Mouse (Mus musculus) MN1 (cell line): ENCODE measurements around the gene Cd72.
"Not testable (repeated sequence)": the region's sequence is repeated elsewhere in the genome, so short reads cannot be mapped to it uniquely, and the experiment has no call there.

Source experiments
- DNase-seq: peaks from one replicate; pipeline ENCODE4 v3.0.0-alpha.2; 2016; ENCODE audit warnings: low spot score

Cd72 gene

DNA sequence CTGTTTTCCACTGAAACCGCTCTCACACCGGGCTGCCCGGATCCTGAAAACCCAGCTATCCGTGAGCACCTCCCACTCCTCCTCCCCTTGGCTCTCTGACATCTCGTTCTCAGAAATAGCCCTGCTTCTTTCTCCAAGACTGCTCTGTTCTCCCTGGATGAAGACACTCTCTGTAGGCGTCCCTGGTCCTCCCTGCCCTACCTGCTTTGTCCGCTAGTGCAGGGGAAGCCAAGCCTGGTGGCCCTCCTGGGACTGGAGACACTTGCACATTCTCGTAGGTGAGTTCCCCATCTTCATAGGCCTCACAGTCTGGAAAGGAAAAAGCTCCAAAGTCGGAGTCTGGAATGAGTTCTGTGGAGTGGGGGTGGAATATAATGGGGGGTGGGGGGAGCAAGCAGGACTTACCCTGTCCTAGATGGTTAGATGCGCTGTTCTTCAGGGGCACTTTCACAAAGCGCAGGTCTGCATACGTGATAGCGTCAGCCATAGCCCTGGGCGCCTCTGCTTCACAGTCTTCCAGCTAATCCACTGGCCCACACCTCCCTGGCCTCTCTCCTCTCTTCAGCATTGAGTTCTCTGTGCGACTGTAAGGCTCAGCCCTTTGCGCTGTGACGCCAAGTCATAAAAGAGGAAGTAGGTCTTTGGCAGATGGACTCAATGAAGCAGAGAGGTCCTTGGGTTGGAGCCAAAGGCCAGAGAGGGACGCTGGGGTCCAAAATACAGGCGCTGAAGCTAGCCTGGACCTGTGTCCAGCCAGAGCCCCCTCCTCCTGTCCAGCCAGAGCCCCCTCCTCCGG lies at the start of gene Cd72:
Gene Cd72 (minus strand): TSS at position 588 of the 796 bp plus-strand sequence.
- DNase-seq, result no peak

DNA sequence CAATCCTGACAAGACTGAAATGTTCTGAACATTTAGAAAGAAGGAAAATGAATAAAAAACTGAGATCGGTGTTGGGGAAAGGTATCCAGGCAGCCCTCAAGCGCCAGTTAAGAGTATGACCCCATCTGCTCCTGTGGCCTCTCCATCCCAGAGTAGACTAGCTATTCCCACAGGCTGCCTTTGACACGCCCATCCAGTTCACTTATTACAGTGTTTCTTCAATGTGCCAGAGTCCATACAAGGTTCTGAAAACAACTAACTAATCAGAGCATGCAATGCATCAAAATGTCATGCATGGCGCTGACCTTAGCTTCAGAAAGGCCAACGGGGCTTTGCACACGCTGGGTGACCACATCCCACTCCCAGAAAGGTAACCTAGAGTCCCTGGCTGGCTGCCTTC lies 49.1 kb upstream of the Cd72 start:
- DNase-seq, result no peak

DNA sequence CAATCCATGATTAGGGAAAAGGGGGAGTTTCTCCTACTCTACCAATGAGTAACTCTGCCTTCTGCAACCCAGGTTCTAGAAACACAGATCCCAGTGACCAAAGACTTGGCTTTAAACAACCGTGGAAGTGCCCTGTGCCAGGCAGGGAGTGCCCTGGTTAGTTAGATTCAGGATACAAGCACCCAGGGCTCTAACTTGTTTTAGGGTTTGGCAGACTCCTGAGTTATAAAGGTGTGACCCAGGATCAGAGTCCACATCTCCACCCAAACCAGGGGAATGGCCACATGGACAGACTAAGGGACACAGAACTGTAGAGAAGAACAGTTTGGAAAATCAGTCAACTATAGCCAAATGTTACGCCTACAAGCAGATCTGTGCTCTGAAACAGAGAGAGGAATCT lies 48.6 kb upstream of the Cd72 start:
- DNase-seq, result no peak

DNA sequence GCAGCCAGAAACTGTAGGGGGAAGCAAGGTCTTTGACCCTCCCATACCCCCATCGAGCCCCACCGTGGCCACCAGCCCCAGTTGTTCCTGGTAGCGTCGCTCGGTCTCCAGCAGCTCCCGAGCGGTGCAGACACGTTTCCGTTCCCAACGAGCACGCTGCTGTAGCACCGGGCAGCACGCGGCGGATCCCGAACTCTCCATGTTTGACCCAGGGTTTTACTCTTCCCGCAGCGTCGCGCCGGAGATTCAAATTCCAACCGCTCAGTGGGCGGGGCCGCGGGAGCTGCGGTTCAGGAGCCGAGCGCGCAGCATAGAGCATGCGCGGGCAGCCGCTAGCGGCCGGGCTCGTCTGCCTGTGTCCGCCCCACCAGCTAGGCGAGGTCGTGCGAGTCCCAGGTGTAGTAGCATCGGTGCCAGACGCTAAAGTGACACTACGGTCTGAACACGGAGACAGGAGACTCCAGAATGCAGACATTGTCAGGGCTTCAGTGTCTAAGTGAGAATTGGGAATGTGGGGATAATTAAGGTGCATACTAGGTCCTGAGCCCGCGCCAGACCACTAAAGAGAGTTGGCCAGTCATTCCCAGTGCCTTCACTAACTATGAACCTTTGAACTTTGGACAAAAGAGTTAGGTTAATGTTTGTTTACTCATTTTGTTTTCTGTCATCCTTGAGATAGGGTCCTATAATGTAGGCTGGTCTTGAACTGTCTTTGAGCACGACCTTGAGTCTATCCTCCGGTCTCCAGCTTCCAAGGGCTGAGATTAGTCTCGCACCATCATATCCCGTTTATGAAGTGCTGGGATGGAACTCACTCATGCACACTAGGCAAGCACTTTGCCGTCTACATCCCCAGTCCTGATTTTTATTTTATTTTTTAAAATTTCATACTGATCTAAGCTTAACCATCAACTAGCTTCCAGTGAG lies 45.2 kb upstream of the Cd72 start, which contains the start of gene Arhgef39:
Gene Arhgef39 (minus strand): TSS at position 289 of the 927 bp plus-strand sequence.
- peak; percentile 84 for DNase-seq

DNA sequence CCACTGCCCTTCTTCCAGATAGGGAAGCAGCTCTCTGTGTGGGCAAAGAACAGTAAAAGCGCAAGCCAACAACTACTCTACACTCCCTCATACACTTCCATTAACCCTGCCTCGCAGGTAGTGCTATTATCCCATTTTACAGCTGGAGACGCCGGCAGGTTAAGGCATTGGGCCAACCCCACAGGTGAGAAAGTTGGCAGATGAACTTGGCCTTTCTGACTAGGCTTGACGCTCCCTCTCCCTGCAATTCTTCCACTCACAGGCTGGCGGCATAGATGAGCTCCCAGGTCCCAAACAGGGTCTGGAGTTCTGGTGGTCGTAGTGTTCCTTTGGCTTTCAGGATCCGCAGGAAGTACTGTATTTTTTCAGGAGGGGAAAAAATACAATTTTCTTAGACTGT lies 44.6 kb upstream of the Cd72 start:
- DNase-seq, result no peak

DNA sequence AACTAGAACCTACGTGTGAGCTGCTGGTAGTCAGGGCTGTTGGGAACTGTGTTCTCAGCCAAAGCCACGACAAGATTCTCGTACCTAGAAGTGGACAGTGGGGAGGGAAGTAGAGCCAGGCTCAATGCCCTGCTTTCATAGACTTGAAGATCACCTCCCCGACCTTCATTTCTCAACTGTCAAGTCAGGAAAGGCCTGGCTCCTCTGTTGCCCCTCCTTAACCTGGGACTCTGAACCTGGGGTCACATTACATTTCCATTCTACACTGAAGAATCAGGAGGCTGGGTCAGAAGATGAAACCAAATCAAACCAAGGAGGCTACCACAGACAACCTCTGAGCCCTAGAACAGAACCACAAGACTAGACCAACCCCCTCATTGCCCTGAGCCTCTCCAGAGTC lies 43.5 kb upstream of the Cd72 start:
- DNase-seq, result no peak

DNA sequence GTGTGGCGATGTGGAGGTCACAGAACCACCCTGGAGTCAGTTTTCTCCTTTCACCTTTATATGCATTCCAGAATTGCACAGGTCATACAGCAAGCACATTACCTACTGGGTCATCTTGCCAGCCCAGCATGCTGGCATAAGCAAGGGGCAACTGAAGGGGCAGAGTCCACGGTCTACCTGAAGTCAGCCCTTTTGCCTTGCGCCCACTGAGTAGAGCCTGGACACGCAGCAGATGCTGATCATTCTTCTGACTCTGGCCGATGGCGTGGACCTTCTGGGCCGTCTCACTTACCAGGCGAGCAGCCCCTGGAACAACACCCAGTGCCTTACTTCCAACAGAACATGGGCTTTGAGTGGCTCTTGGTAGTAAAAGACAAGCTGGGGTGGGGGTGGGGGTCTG lies 43.0 kb upstream of the Cd72 start:
- DNase-seq, result no peak

DNA sequence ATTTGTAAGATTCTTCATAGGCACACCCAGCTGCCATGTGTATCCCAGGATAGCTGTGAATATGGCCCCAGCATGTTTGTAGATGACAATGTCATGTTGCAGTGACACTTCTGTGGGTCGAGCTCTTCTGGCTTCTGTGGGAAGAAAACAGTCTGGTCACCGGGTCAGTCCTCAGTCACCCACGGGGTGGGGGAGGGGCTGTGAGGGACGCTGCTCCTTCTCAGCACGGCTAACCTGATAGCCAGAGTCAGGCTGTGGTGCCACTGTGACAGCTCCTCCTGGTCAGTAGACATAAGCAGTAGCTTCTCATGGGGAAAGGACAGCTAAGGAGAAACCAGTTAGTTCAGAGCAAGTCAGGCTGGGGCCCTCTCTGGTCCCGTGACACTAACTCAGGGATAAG lies 42.2 kb upstream of the Cd72 start:
- DNase-seq, result no peak

DNA sequence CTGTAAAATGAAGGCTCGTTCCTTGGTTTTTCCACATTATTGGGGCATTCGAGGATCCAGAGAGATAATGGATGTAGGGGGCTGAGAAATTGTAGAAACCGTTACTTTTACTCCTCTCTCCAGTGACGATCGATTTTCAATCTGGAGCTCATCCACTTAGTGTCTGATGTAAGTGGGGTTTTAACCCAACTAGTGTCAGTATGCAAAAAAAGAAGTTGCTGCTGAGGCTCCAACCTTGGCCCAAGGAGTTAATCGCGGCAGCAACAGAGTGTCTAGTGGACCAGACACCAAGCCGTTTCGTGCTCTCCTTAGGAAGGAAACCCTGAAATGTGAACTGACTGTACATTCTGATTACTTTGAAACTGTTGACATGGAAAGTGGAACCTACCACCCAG lies 39.4 kb upstream of the Cd72 start:
- no peak for DNase-seq

DNA sequence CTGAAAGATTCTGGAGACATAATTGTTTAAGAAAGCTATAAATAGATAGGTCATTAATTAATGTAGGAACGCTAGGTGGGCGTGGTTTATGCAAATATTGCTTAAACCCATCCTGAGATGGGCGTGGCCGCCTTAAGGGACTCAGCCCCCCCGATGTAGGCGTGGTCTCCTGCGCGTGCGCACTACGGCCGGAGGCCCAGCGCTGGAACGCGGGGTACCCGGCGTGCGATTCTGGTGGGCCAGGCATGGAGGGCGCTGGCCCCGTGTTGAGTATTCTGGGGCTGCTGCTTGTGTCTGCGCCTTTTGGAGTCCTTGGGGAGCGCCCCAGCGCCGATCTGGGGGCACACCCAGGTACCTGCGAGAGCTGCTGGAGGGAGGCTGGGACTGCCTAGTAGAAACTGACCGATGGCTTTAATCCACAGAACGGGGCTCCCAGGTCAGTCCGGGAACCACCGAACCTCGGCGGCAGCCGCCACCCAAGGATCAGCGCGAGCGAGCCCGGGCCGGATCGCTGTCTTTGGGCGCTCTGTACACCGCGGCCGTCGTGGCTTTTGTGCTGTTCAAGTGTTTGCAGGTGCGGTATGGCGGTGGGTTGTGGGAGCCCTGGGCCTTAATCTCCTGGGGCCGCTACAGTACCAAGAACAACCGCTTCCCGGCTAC lies 38.9 kb upstream of the Cd72 start:
- DNase-seq, result peak; percentile 94

DNA sequence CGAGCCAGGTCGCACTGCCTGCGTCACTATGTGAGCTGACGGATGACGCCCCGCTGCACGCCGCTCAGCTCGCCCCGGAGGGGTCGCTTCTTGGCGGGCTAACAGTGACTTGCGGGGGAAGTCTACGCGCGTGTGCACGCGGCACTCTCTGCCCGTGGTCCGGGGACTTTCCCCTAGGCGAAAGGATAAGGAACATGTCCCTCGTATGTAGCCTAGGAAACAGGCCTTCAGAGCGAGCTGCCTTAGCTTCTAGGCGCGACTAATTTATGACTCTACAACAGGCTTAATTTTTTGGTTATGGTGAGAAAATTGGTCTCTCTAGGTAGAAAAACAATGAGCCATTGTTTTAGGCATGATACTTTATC lies 38.4 kb upstream of the Cd72 start, which contains the start of gene Ccdc107:
Gene Ccdc107 (plus strand): TSS at position 80 of the 365 bp plus-strand sequence.
- DNase-seq, result peak; percentile 94

DNA sequence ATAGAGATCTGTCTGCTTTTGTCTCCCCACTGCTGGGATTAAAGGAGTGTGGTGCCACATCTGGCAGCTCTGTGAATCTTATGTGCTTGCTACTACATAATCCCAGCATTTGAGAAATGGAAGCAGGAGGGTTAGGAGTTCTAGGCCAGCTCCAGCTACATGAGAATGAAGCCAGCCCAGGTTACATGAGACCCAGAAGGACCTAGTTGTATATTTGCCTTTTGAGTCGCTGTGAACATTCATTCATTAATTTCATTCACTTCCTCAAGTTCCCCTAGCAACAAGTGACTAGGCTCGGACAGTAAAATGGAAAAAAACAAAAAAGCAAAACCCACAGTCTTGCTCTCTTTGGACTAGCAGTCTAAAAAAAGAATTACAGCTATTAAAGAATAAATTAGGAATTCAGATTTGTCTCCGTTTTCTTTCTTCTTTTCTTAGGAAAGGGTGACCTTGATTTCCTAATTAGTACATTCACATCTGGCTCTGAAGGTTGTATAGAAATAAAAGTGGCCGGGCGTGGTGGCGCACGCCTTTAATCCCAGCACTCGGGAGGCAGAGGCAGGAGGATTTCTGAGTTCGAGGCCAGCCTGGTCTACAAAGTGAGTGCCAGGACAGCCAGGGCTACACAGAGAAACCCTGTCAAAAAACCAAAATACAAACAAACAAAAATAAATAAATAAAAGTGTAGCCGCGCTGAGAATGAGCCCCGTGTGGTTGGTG lies 37.8 kb upstream of the Cd72 start:
- DNase-seq, result peak; percentile 30

DNA sequence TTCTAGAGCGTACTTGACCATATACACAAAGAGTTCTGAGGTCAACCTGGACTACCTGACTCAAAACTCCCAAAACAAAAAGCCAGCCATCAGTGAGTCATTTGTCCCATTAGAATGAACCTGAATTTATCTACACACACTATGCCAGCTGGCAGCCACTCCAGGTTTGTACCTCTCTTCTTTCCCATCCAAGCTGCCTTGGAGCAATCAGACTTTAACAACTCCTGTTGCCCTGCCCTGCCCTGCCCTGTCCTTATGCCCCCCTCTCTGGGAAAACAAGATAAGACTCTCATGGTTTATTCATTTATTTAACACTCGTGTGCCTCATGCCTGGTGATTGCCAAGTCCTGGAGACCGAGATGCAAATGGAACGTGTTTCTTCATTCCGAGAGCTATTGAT lies 36.4 kb upstream of the Cd72 start:
- DNase-seq, result no peak

DNA sequence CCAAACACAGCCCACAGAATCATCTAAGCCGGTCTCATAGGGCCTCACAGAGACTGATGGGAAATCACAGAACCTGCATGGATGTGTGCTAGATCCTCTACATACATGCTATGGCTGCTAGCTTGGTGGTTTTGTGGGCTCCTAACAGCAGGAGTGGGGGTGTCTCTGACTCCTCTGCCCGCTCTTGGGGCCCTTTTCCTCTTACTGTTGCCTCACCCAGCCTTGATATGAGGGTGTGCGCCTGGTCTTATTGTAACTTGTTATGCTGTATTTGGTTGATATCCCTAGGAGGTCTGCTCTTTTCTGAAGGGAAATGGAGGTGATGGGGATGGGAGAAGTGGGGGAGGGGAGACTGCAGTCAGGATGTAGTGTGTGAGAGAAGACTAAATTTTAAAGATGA lies 35.2 kb upstream of the Cd72 start:
- no peak for DNase-seq

DNA sequence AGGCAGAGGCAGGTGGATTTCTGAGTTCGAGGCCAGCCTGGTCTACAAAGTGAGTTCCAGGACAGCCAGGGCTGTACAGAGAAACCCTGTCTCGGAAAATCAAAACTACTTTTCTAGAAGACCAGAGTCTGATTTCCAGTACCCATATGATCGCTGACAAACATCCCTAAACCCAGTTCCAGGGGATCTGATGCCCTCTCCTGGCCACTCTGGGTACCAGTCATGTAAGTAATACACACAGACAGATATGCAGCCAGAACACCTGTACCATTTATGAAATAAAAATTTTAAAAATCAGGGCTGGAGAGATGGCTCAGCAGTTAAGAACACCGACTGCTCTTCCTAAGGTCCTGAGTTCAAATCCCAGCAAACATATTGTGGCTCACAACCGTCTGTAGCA lies 31.2 kb upstream of the Cd72 start:
- DNase-seq, result not testable (repeated sequence)

DNA sequence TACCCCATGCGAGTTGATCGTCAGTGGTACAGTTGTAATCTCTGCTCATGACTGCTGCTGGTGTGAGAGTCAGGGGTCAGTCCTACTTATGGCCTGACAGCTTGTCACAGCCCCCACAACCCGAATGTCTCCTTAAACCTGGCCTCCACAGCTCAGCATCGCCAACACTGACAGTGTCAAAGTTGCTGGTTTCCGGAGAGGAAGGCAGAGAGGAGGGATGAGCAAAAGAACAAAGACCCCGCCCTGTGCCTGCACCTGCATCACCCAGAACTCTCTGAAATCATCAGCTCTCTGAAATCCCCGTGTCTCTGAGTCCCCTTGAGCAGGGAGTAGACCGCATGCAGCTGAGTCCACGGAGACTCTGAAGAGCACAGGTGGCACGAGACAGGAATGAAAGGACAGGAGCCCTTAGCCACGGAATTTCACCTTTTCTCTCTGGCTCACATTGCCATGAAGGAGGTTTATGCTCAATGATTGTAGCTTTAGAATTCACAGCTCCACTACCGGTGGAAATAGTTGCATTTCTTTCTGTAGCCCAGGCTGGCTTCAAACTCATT lies 29.2 kb upstream of the Cd72 start, which contains the start of gene Sit1:
Gene Sit1 (minus strand): TSS at position 200 of the 557 bp plus-strand sequence.
- DNase-seq, result no peak

DNA sequence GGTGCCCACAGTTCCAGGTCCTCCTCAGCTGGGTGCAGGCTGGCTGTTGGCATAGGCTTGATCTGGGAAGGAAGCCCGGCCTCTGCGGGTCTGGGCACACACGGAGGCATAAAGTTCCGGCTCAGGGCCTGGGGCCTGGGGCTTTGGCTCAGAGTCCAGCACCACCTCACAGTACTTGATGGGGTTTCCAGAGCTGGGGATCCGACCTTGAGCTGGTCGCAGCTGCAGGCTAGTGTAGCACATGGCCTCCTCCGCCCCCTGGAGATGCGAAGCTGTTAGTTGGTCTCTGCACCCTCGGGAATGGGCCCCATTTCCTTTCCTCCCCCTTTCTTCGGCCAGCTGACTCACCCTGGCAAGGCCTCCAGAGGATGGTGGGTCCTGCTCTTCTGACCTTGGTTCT lies 28.2 kb upstream of the Cd72 start:
- no peak for DNase-seq

DNA sequence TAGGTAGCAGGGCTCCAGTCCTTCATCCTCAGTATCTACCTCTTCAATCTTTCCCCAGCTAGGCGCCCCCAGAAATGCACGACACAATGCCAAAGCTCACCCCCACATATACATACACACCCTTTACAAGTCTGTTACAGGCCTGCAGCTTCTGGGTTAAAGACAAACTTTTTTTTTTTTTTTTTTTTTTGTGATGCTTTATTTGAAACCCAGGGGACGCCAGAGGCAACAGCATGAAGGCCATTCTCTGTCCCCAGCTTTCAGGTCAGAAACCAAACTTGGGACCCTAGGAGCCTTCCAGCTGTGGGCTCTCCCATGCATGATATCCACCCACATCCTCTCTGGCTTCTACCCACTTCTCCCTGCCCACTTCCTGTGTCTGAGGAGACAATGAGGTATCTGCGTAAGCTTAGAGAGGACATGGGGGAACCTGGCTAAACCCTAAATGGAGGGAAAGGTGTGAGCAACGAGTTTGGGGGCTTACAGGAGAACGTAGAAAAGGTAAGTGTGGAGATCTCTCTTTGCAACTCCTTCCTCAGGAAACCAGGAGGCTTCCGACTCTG lies 27.5 kb upstream of the Cd72 start:
- DNase-seq, result no peak

DNA sequence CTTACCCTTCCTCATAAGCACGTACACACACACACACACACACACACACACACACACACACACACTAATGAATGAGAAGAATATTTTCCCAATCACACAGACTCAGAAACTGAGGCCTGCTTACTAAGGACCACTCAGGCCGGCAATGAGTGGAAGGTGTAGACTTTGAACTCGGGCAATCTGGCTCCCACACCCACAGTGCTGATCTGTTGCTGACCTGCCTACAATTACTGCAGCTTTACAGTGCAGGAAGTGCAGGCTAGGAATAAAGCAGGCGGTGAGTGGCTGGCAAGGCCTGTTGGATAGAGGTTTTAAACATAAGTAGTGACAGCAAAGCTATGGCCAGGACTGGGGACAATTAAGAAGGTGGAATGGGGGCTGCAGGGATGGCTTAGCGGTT lies 26.6 kb upstream of the Cd72 start:
- no peak for DNase-seq

DNA sequence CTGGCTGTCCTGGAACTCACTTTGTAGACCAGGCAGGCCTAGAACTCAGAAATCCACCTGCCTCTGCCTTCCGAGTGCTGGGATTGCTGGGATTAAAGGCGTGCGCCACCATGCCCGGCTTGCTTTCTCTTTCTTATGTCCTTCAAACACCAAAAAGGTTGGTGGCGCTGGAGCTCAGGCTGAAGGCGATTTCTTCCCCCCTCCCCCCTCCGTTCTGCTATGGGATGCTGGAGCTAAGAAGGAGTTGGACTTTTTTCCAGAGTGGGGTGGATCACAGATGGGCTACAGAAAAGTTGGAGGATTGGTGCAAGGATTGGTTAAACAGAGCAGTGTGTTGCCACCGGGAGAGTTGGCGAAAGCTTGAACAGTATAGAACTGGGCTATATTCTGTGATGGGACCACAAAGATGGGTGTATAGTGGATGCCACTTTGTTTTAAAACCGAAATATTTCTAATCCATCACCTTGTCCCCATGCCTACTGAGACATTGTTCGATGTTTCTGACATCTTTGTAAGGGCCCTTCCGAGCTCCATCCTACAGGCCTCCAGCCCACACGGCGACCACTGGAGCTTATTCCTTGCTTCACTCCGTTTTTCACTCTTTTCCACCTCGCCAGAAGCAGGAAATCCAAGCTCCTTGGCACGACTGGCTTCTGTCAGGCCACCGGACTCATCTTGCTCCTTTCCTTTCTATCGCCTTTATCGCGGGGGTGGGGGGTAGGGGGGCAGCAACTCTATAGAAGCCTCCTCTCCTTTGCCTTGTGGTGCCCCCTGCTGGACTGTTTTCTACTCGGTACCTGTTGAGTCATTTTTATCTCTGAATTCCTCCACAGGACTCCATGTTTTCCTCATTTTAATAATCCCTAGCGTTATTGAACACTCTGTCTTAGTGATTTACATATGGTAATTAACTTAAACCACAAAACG lies 24.7 kb upstream of the Cd72 start:
- peak; percentile 76 for DNase-seq
